Mouse (Mus musculus) C2C12 (cell line): ENCODE measurements around the gene Vmn2r55. TPM values are rescaled to one million over a fixed set of nuclear protein-coding genes. Genes with fewer than 3 reads are reported as not detected.
"Not testable (repeated sequence)": the region's sequence is repeated elsewhere in the genome, so short reads cannot be mapped to it uniquely, and the experiment has no call there.

Experiments used
- H3K27me3 ChIP-seq: one replicate; pipeline ENCODE4 v1.6.1; 2011; ENCODE audit not compliant: control insufficient read depth, insufficient read depth, insufficient read length
- H3K36me3 ChIP-seq: one replicate; pipeline ENCODE4 v1.6.1; 2011; ENCODE audit not compliant: control insufficient read depth, insufficient read depth
- H3K4me3 ChIP-seq: one replicate; pipeline ENCODE4 v1.5.1; 2011; ENCODE audit warnings: mild to moderate bottlenecking, control low read depth; ENCODE audit not compliant: poor library complexity, insufficient read depth, severe bottlenecking
- H3K79me2 ChIP-seq: one replicate; pipeline ENCODE4 v1.6.1; 2011; ENCODE audit not compliant: control insufficient read depth, insufficient read depth
- H3K79me3 ChIP-seq: one replicate; pipeline ENCODE4 v1.6.1; 2011; ENCODE audit warnings: low read depth, control low read depth
- H3ac ChIP-seq: one replicate; pipeline ENCODE3; 2011; ENCODE audit warnings: low read depth; ENCODE audit not compliant: control insufficient read depth, insufficient read length
- CEBPB ChIP-seq: IDR thresholded peaks from one replicate; pipeline ENCODE4 v1.6.1; 2011; ENCODE audit warnings: low read depth, mild to moderate bottlenecking, control low read depth, moderate library complexity
- CTCF ChIP-seq: IDR thresholded peaks from one replicate; pipeline ENCODE4 v1.5.1; 2011; ENCODE audit not compliant: control insufficient read depth, insufficient read depth, insufficient read length
- FOSL1 ChIP-seq: IDR thresholded peaks from one replicate; pipeline ENCODE4 v1.8.0; 2011; ENCODE audit warnings: mild to moderate bottlenecking, low read length; ENCODE audit not compliant: poor library complexity, insufficient read depth, severe bottlenecking
- MAX ChIP-seq: IDR thresholded peaks from one replicate; pipeline ENCODE4 v1.6.1; 2011; ENCODE audit warnings: mild to moderate bottlenecking, control low read depth
- MYOD1 ChIP-seq: IDR thresholded peaks from one replicate; pipeline ENCODE4 v1.6.1; 2011; ENCODE audit warnings: low read depth; ENCODE audit not compliant: control insufficient read depth, insufficient read length
- MYOG ChIP-seq: IDR thresholded peaks from one replicate; pipeline ENCODE4 v1.6.1; 2011; ENCODE audit not compliant: control insufficient read depth, insufficient read length; ENCODE audit errors: extremely low read depth
- USF1 ChIP-seq: IDR thresholded peaks from one replicate; pipeline ENCODE4 v1.6.1; 2011; ENCODE audit warnings: low read depth, mild to moderate bottlenecking, control low read depth, moderate library complexity
- long read RNA-seq, 2 experiments: library from polyadenylated mRNA; unstranded; transcript quantifications; one replicate each; pipeline ENCODE4 v2.0.0; 2019 to 2020
- polyA plus RNA-seq: library from polyadenylated mRNA; unstranded; fragments of >200 nt; fragmentation: generic; extraction: Trizol; gene quantifications from one replicate; pipeline ENCODE4 v1.2.1, GENCODE M21; 2012; ENCODE audit warnings: missing spikeins

The Vmn2r55 gene
- polyA plus RNA-seq = not detected
- long read RNA-seq, experiment 1 = 0 reads
- long read RNA-seq, experiment 2 = 0 reads

GRCm38 (mm10) chr7:12684903-12685302 lies at the start of gene Vmn2r55:
Gene Vmn2r55 (minus strand): TSS chr7:12685003.
- H3K27me3 ChIP-seq, H3ac ChIP-seq, H3K36me3 ChIP-seq, H3K4me3 ChIP-seq, H3K79me2 ChIP-seq, H3K79me3 ChIP-seq: not testable (repeated sequence)

- H3K79me3 ChIP-seq, H3ac ChIP-seq, H3K4me3 ChIP-seq, H3K27me3 ChIP-seq, H3K79me2 ChIP-seq, H3K36me3 ChIP-seq: not testable (repeated sequence)
Measured at GRCm38 (mm10) chr7:12640219-12640618, 44.6 kb downstream of the Vmn2r55 start, which contains the start of gene Vmn2r54. Gene Vmn2r54 (minus strand): TSS chr7:12640319.

GRCm38 (mm10) chr7:12608688-12609087 lies 76.1 kb downstream of the Vmn2r55 start, which contains the start of gene Vmn2r53:
Gene Vmn2r53 (minus strand): TSS chr7:12608788.
- Histone ChIP-seq H3K27me3 (no peaks in the 10 kb centered on the region), H3K4me3 (no peak within 1 kb of the TSS), H3ac (no peak within 1 kb of the TSS), H3K79me3 (no peaks in the 10 kb centered on the region), H3K36me3 (no peaks in the 10 kb centered on the region), H3K79me2 (no peaks in the 10 kb centered on the region)
- TF ChIP-seq MYOD1 = no peak
- no peak for TF ChIP-seq USF1
- TF ChIP-seq MYOG = no peak
- TF ChIP-seq CEBPB = no peak
- TF ChIP-seq FOSL1 = no peak
- TF ChIP-seq MAX = no peak
- TF ChIP-seq CTCF = no peak

Other genes starting within 250 kb of the Vmn2r55 start
- 1.7 TPM for gene Zfp606, start 206.7 kb downstream of the Vmn2r55 start, polyA plus RNA-seq
- not detected for gene 2900092C05Rik, start 172.5 kb downstream of the Vmn2r55 start, polyA plus RNA-seq
- gene Vmn2r53, start 76.2 kb downstream of the Vmn2r55 start, polyA plus RNA-seq = not detected
- gene Vmn2r54, start 44.7 kb downstream of the Vmn2r55 start, polyA plus RNA-seq = not detected
- gene Vmn2r56, start 50.0 kb upstream of the Vmn2r55 start, polyA plus RNA-seq = not detected
- gene Zscan18, start 118.6 kb upstream of the Vmn2r55 start, polyA plus RNA-seq = 0.05 TPM
- 0.75 TPM for gene Zfp329, start 133.9 kb upstream of the Vmn2r55 start, polyA plus RNA-seq
- 5.6 TPM for gene Zfp110, start 149.8 kb upstream of the Vmn2r55 start, polyA plus RNA-seq
- 0.92 TPM for gene Zfp128, start 196.2 kb upstream of the Vmn2r55 start, polyA plus RNA-seq
- 5.1 TPM for gene Zscan22, start 212.8 kb upstream of the Vmn2r55 start, polyA plus RNA-seq
- 3,397 TPM for gene Rps5, start 237.3 kb upstream of the Vmn2r55 start, polyA plus RNA-seq
- 1.6 TPM for gene Rnf225, start 242.4 kb upstream of the Vmn2r55 start, polyA plus RNA-seq